Mouse (Mus musculus): ENCODE data around the gene Kat7. TPM values are rescaled to one million over a fixed set of nuclear protein-coding genes. Genes with fewer than 3 reads are reported as not detected.

The Kat7 gene
- polyA plus RNA-seq, 1 experiment: not detected

- Histone ChIP-seq H3K4me1 (ENCODE audit: control insufficient read depth, insufficient read depth, low read length) (no peaks in the 10 kb centered on the region), H3K4me3 (ENCODE audit: insufficient read depth, low read depth, low read length) (peak overlapping the region; percentile 66), H3K27ac (ENCODE audit: insufficient read depth, low read depth, low read length) (no peak overlapping the region)
- WGBS: under 1% methylated on average over 50 of the region's 50 CpGs
- no peak for TF ChIP-seq POLR2A (IDR thresholded peaks at IDR 0.05; ENCODE audit: insufficient read depth, low read depth, low read length)
- TF ChIP-seq CTCF (IDR thresholded peaks at IDR 0.05; ENCODE audit: insufficient read depth, low read depth, low read length): no peak
Observed at GRCm38 (mm10) chr11:95337129-95337813, 27.2 kb upstream of the Kat7 start.

- Histone ChIP-seq H3K4me1 (ENCODE audit: control insufficient read depth, insufficient read depth, low read length) (no peaks in the 10 kb centered on the region), H3K4me3 (ENCODE audit: insufficient read depth, low read depth, low read length) (peak within 1 kb of the TSS; percentile 66), H3K27ac (ENCODE audit: insufficient read depth, low read depth, low read length) (no peak within 1 kb of the TSS)
- WGBS: under 1% methylated on average over 27 of the region's 27 CpGs
- TF ChIP-seq CTCF (IDR thresholded peaks at IDR 0.05; ENCODE audit: insufficient read depth, low read depth, low read length) (no peak), POLR2A (IDR thresholded peaks at IDR 0.05; ENCODE audit: insufficient read depth, low read depth, low read length) (peak; percentile 37; the same call in 1 of the 2 replicates)
Observed at GRCm38 (mm10) chr11:95336568-95337128, 26.6 kb upstream of the Kat7 start, which contains the start of gene Fam117a. TSS of gene Fam117a (plus strand) at chr11:95337018.

GRCm38 (mm10) chr11:95334448-95335060 lies 24.5 kb upstream of the Kat7 start:
- no peaks in the 10 kb centered on the region for H3K4me1 ChIP-seq (ENCODE audit: control insufficient read depth, insufficient read depth, low read length)
- 81% methylated on average over 5 of the region's 5 CpGs for WGBS
- TF ChIP-seq CTCF (IDR thresholded peaks at IDR 0.05; ENCODE audit: insufficient read depth, low read depth, low read length) (no peak), POLR2A (IDR thresholded peaks at IDR 0.05; ENCODE audit: insufficient read depth, low read depth, low read length) (no peak)
- no peak overlapping the region for H3K4me3 ChIP-seq (ENCODE audit: insufficient read depth, low read depth, low read length)
- no peak overlapping the region for H3K27ac ChIP-seq (ENCODE audit: insufficient read depth, low read depth, low read length)

GRCm38 (mm10) chr11:95333805-95334204 lies 23.8 kb upstream of the Kat7 start:
- no peak for TF ChIP-seq CTCF (IDR thresholded peaks at IDR 0.05; ENCODE audit: insufficient read depth, low read depth, low read length)
- no peak for TF ChIP-seq POLR2A (IDR thresholded peaks at IDR 0.05; ENCODE audit: insufficient read depth, low read depth, low read length)
- Histone ChIP-seq H3K27ac (ENCODE audit: insufficient read depth, low read depth, low read length) (no peak overlapping the region), H3K4me3 (ENCODE audit: insufficient read depth, low read depth, low read length) (no peak overlapping the region), H3K4me1 (ENCODE audit: control insufficient read depth, insufficient read depth, low read length) (no peaks in the 10 kb centered on the region)
- WGBS: 91% methylated on average over 9 of the region's 9 CpGs

- Histone ChIP-seq H3K27ac (ENCODE audit: insufficient read depth, low read depth, low read length) (no peak overlapping the region), H3K4me3 (ENCODE audit: insufficient read depth, low read depth, low read length) (no peak overlapping the region), H3K4me1 (ENCODE audit: control insufficient read depth, insufficient read depth, low read length) (no peaks in the 10 kb centered on the region)
- WGBS: 64% methylated on average over 4 of the region's 4 CpGs
- TF ChIP-seq CTCF (IDR thresholded peaks at IDR 0.05; ENCODE audit: insufficient read depth, low read depth, low read length) (no peak), POLR2A (IDR thresholded peaks at IDR 0.05; ENCODE audit: insufficient read depth, low read depth, low read length) (no peak)
Observed at GRCm38 (mm10) chr11:95333209-95333608, 23.2 kb upstream of the Kat7 start.

- H3K4me3 ChIP-seq (ENCODE audit: insufficient read depth, low read depth, low read length): no peak overlapping the region
Observed at GRCm38 (mm10) chr11:95330662-95331061, 20.6 kb upstream of the Kat7 start.

GRCm38 (mm10) chr11:95328629-95329028 lies 18.6 kb upstream of the Kat7 start:
- H3K4me3 ChIP-seq (ENCODE audit: insufficient read depth, low read depth, low read length): no peak overlapping the region
- H3K27ac ChIP-seq (ENCODE audit: insufficient read depth, low read depth, low read length): no peak overlapping the region
- TF ChIP-seq POLR2A (IDR thresholded peaks at IDR 0.05; ENCODE audit: insufficient read depth, low read depth, low read length): no peak
- no peak for TF ChIP-seq CTCF (IDR thresholded peaks at IDR 0.05; ENCODE audit: insufficient read depth, low read depth, low read length)
- 88% methylated on average over 5 of the region's 5 CpGs for WGBS
- H3K4me1 ChIP-seq (ENCODE audit: control insufficient read depth, insufficient read depth, low read length): no peaks in the 10 kb centered on the region

More at GRCm38 (mm10) chr11:95330662-95331061, 20.6 kb upstream of the Kat7 start:
- WGBS: 67% methylated on average over 1 of the region's 1 CpGs
- Histone ChIP-seq H3K27ac (ENCODE audit: insufficient read depth, low read depth, low read length) (no peak overlapping the region), H3K4me1 (ENCODE audit: control insufficient read depth, insufficient read depth, low read length) (no peaks in the 10 kb centered on the region)
- TF ChIP-seq CTCF (IDR thresholded peaks at IDR 0.05; ENCODE audit: insufficient read depth, low read depth, low read length) (no peak), POLR2A (IDR thresholded peaks at IDR 0.05; ENCODE audit: insufficient read depth, low read depth, low read length) (no peak)

- Histone ChIP-seq H3K4me3 (ENCODE audit: insufficient read depth, low read depth, low read length) (no peak overlapping the region), H3K27ac (ENCODE audit: insufficient read depth, low read depth, low read length) (no peak overlapping the region), H3K4me1 (ENCODE audit: control insufficient read depth, insufficient read depth, low read length) (no peaks in the 10 kb centered on the region)
- TF ChIP-seq CTCF (IDR thresholded peaks at IDR 0.05; ENCODE audit: insufficient read depth, low read depth, low read length) (no peak), POLR2A (IDR thresholded peaks at IDR 0.05; ENCODE audit: insufficient read depth, low read depth, low read length) (no peak)
- WGBS: 54% methylated on average over 11 of the region's 11 CpGs
Observed at GRCm38 (mm10) chr11:95326243-95326642, 16.2 kb upstream of the Kat7 start.

GRCm38 (mm10) chr11:95325832-95326231 lies 15.8 kb upstream of the Kat7 start:
- Histone ChIP-seq H3K4me1 (ENCODE audit: control insufficient read depth, insufficient read depth, low read length) (no peaks in the 10 kb centered on the region), H3K27ac (ENCODE audit: insufficient read depth, low read depth, low read length) (no peak overlapping the region), H3K4me3 (ENCODE audit: insufficient read depth, low read depth, low read length) (no peak overlapping the region)
- TF ChIP-seq POLR2A (IDR thresholded peaks at IDR 0.05; ENCODE audit: insufficient read depth, low read depth, low read length) (no peak), CTCF (IDR thresholded peaks at IDR 0.05; ENCODE audit: insufficient read depth, low read depth, low read length) (no peak)
- 94% methylated on average over 4 of the region's 4 CpGs for WGBS
